Mouse (Mus musculus): Measurements from ENCODE around the gene 2010300C02Rik. TPM values are rescaled to one million over a fixed set of nuclear protein-coding genes. Genes with fewer than 3 reads are reported as not detected.

The 2010300C02Rik gene
- total RNA-seq, 1 experiment from 2014 or later, result 1.4 TPM

GRCm38 (mm10) chr1:37687515-37687914 lies 32.4 kb downstream of the 2010300C02Rik start:
- no peak for ATAC-seq (replicated peaks in 1 of 2; ENCODE audit: insufficient read depth in 1 of 2, low FRiP score in 2 of 2, low TSS enrichment in 1 of 2, low read depth in 1 of 2, poor library complexity in 2 of 2, severe bottlenecking in 2 of 2)

GRCm38 (mm10) chr1:37686953-37687441 lies 32.9 kb downstream of the 2010300C02Rik start:
- no peak for ATAC-seq (replicated peaks in 1 of 2; ENCODE audit: insufficient read depth in 1 of 2, low FRiP score in 2 of 2, low TSS enrichment in 1 of 2, low read depth in 1 of 2, poor library complexity in 2 of 2, severe bottlenecking in 2 of 2)

GRCm38 (mm10) chr1:37678327-37679123 lies 41.4 kb downstream of the 2010300C02Rik start:
- ATAC-seq (replicated peaks in 1 of 2; ENCODE audit: insufficient read depth in 1 of 2, low FRiP score in 2 of 2, low TSS enrichment in 1 of 2, low read depth in 1 of 2, poor library complexity in 2 of 2, severe bottlenecking in 2 of 2), result peak; percentile 48 to 51; a peak in 1 of 4 replicates

GRCm38 (mm10) chr1:37676967-37677512 lies 42.8 kb downstream of the 2010300C02Rik start:
- peak; percentile 48 to 61; a peak in 3 of 4 replicates for ATAC-seq (replicated peaks in 1 of 2; ENCODE audit: insufficient read depth in 1 of 2, low FRiP score in 2 of 2, low TSS enrichment in 1 of 2, low read depth in 1 of 2, poor library complexity in 2 of 2, severe bottlenecking in 2 of 2)

- ATAC-seq (replicated peaks in 1 of 2; ENCODE audit: insufficient read depth in 1 of 2, low FRiP score in 2 of 2, low TSS enrichment in 1 of 2, low read depth in 1 of 2, poor library complexity in 2 of 2, severe bottlenecking in 2 of 2), result no peak
Observed at GRCm38 (mm10) chr1:37675444-37675843, 44.4 kb downstream of the 2010300C02Rik start.

- ATAC-seq (replicated peaks in 1 of 2; ENCODE audit: insufficient read depth in 1 of 2, low FRiP score in 2 of 2, low TSS enrichment in 1 of 2, low read depth in 1 of 2, poor library complexity in 2 of 2, severe bottlenecking in 2 of 2), result no peak
Observed at GRCm38 (mm10) chr1:37674266-37674665, 45.6 kb downstream of the 2010300C02Rik start.

GRCm38 (mm10) chr1:37671316-37671715 lies 48.6 kb downstream of the 2010300C02Rik start:
- ATAC-seq (replicated peaks in 1 of 2; ENCODE audit: insufficient read depth in 1 of 2, low FRiP score in 2 of 2, low TSS enrichment in 1 of 2, low read depth in 1 of 2, poor library complexity in 2 of 2, severe bottlenecking in 2 of 2), result no peak

- ATAC-seq (replicated peaks in 1 of 2; ENCODE audit: insufficient read depth in 1 of 2, low FRiP score in 2 of 2, low TSS enrichment in 1 of 2, low read depth in 1 of 2, poor library complexity in 2 of 2, severe bottlenecking in 2 of 2), result no peak
Observed at GRCm38 (mm10) chr1:37667386-37667785, 52.5 kb downstream of the 2010300C02Rik start.

- no peak for ATAC-seq (replicated peaks in 1 of 2; ENCODE audit: insufficient read depth in 1 of 2, low FRiP score in 2 of 2, low TSS enrichment in 1 of 2, low read depth in 1 of 2, poor library complexity in 2 of 2, severe bottlenecking in 2 of 2)
Observed at GRCm38 (mm10) chr1:37666587-37666986, 53.3 kb downstream of the 2010300C02Rik start.

- peak; percentile 49 to 69; a peak in 3 of 4 replicates for ATAC-seq (replicated peaks in 1 of 2; ENCODE audit: insufficient read depth in 1 of 2, low FRiP score in 2 of 2, low TSS enrichment in 1 of 2, low read depth in 1 of 2, poor library complexity in 2 of 2, severe bottlenecking in 2 of 2)
Observed at GRCm38 (mm10) chr1:37665539-37666323, 54.2 kb downstream of the 2010300C02Rik start.

GRCm38 (mm10) chr1:37664496-37664895 lies 55.4 kb downstream of the 2010300C02Rik start:
- ATAC-seq (replicated peaks in 1 of 2; ENCODE audit: insufficient read depth in 1 of 2, low FRiP score in 2 of 2, low TSS enrichment in 1 of 2, low read depth in 1 of 2, poor library complexity in 2 of 2, severe bottlenecking in 2 of 2), result no peak

GRCm38 (mm10) chr1:37663606-37664005 lies 56.3 kb downstream of the 2010300C02Rik start:
- no peak for ATAC-seq (replicated peaks in 1 of 2; ENCODE audit: insufficient read depth in 1 of 2, low FRiP score in 2 of 2, low TSS enrichment in 1 of 2, low read depth in 1 of 2, poor library complexity in 2 of 2, severe bottlenecking in 2 of 2)

- ATAC-seq (replicated peaks in 1 of 2; ENCODE audit: insufficient read depth in 1 of 2, low FRiP score in 2 of 2, low TSS enrichment in 1 of 2, low read depth in 1 of 2, poor library complexity in 2 of 2, severe bottlenecking in 2 of 2), result no peak
Observed at GRCm38 (mm10) chr1:37656017-37656416, 63.9 kb downstream of the 2010300C02Rik start.

GRCm38 (mm10) chr1:37653992-37654391 lies 65.9 kb downstream of the 2010300C02Rik start:
- ATAC-seq (replicated peaks in 1 of 2; ENCODE audit: insufficient read depth in 1 of 2, low FRiP score in 2 of 2, low TSS enrichment in 1 of 2, low read depth in 1 of 2, poor library complexity in 2 of 2, severe bottlenecking in 2 of 2), result no peak

- no peak for ATAC-seq (replicated peaks in 1 of 2; ENCODE audit: insufficient read depth in 1 of 2, low FRiP score in 2 of 2, low TSS enrichment in 1 of 2, low read depth in 1 of 2, poor library complexity in 2 of 2, severe bottlenecking in 2 of 2)
Observed at GRCm38 (mm10) chr1:37647066-37647465, 72.8 kb downstream of the 2010300C02Rik start.

- no peak for ATAC-seq (replicated peaks in 1 of 2; ENCODE audit: insufficient read depth in 1 of 2, low FRiP score in 2 of 2, low TSS enrichment in 1 of 2, low read depth in 1 of 2, poor library complexity in 2 of 2, severe bottlenecking in 2 of 2)
Observed at GRCm38 (mm10) chr1:37644501-37644900, 75.4 kb downstream of the 2010300C02Rik start.

- no peak for ATAC-seq (replicated peaks in 1 of 2; ENCODE audit: insufficient read depth in 1 of 2, low FRiP score in 2 of 2, low TSS enrichment in 1 of 2, low read depth in 1 of 2, poor library complexity in 2 of 2, severe bottlenecking in 2 of 2)
Observed at GRCm38 (mm10) chr1:37643794-37644365, 76.0 kb downstream of the 2010300C02Rik start.

Measured in hematopoietic stem cell, adult 5-6 weeks (primary cell).